Comparison of ENCODE assay signal across 25 mouse cellular contexts in genomic region chr1:179174241-179174640, GRCm38 (mm10).
"Had no signal": no experiment of that assay in that cellular context is flagged by ENCODE, and none has a peak within 500 bp of the region (broad histone marks: within the 10 kb centered on the region; RNA-seq: fewer than 3 reads in every experiment).

No protein-coding gene starts in this region.

- H3K4me1 ChIP-seq: intestine, embryonic 15.5 days had no signal

- H3K9ac ChIP-seq: heart, embryonic 12.5 days; hindbrain, embryonic 12.5 days; hindbrain, embryonic 14.5 days; intestine, embryonic 15.5 days; limb, embryonic 13.5 days; limb, embryonic 15.5 days; liver, embryonic 12.5 days; liver, embryonic 14.5 days had no signal

- ATAC-seq: hindbrain, embryonic 16.5 days; inflammation-experienced regulatory T-cells, adult 6 months; intestine, embryonic 15.5 days; intestine, postnatal 0 days; liver, embryonic 12.5 days had no signal

- DNase-seq: gastrocnemius, postnatal 10 days; gastrocnemius, postnatal 25 days; heart, adult 2 months; heart, postnatal 10 days; heart, postnatal 4 days; kidney, adult 18-20 months; kidney, adult 8-10 months; kidney, postnatal 10 days; kidney, postnatal 25 days; kidney, postnatal 4 days; left cerebral cortex, postnatal 4 days had no signal

- H3K36me3 ChIP-seq: heart, embryonic 10.5 days; heart, embryonic 12.5 days; hindbrain, embryonic 10.5 days; hindbrain, embryonic 12.5 days; intestine, embryonic 15.5 days; limb, embryonic 13.5 days; limb, embryonic 15.5 days; liver, embryonic 12.5 days had no signal

- H3K4me3 ChIP-seq: heart, adult 2 months; heart, embryonic 10.5 days; heart, embryonic 12.5 days; hindbrain, embryonic 10.5 days; hindbrain, embryonic 12.5 days; intestine, embryonic 15.5 days; layer of hippocampus, adult 2 months; limb, embryonic 13.5 days; limb, embryonic 15.5 days; liver, embryonic 12.5 days had no signal

- H3K9me3 ChIP-seq: heart, embryonic 10.5 days; heart, embryonic 12.5 days; hindbrain, embryonic 10.5 days; hindbrain, embryonic 12.5 days; intestine, embryonic 15.5 days; limb, embryonic 13.5 days; limb, embryonic 15.5 days; liver, embryonic 12.5 days had no signal

- H3K27me3 ChIP-seq: heart, embryonic 12.5 days; hindbrain, embryonic 12.5 days; intestine, embryonic 15.5 days; limb, embryonic 13.5 days; limb, embryonic 15.5 days; liver, embryonic 12.5 days had no signal

- H3K27ac ChIP-seq: heart, adult 2 months; heart, embryonic 10.5 days; hindbrain, embryonic 10.5 days; hindbrain, embryonic 12.5 days; hindbrain, embryonic 14.5 days; intestine, embryonic 15.5 days; layer of hippocampus, adult 2 months; limb, embryonic 13.5 days; limb, embryonic 15.5 days; liver, embryonic 12.5 days; liver, embryonic 14.5 days had no signal
